Mouse (Mus musculus): Measurements from ENCODE around the gene Hdac10.

Gene Hdac10

GRCm38 (mm10) chr15:89148496-89149270 lies 20.2 kb upstream of the Hdac10 start:
- no peak for DNase-seq (ENCODE audit: low spot score)

DNA sequence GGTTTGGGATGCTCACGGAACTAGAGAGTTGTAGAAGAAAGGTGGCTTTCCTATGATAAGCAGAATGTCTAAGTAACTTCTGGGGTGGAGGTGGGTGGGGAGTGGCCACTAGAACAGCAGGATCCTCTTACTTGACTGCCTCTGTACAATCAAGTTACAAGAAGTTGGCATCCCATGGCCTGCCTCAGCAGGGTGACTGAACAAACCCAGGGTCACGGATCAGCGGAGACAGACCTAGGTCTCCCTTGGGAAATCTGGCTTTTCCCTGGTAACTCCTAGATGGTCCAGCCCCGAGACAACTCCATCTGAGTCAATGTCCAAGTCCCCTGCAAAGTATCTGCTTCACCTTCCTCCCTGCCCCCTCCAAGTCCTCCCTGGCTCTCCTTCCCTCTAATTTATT lies 19.4 kb upstream of the Hdac10 start:
- no peak for DNase-seq (ENCODE audit: low spot score)

- no peak for DNase-seq (ENCODE audit: low spot score)
Measured at GRCm38 (mm10) chr15:89147456-89147855, 19.0 kb upstream of the Hdac10 start.

- DNase-seq (ENCODE audit: low spot score): no peak
Measured at GRCm38 (mm10) chr15:89147024-89147423, 18.5 kb upstream of the Hdac10 start.

GRCm38 (mm10) chr15:89146537-89146936 lies 18.0 kb upstream of the Hdac10 start:
- DNase-seq (ENCODE audit: low spot score): no peak

DNA sequence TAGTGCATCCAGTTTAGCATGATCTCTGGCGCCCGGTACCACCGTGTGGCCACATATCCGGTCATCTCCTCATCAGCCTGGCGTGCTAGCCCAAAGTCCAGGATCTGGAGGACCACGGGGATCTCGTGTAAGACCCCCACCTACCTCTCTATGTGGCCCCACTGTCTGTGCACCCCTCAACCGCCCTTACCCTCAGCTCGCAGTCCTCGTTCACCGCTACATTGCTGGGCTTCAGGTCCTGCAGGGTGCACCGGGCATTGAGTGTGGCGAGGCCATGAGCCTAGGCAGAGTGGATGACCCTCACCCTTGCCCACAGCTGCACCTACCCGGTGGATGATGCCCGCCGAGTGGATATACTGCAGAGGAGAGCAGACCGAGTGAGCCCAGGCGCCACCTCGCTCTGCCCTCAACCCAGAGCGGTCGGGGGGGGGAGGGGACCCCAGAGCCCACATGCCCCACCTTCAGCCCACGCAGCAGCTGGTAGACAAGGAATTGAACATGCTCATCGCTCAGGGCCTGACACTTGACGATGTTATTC lies 17.4 kb upstream of the Hdac10 start:
- no peak for DNase-seq (ENCODE audit: low spot score)

GRCm38 (mm10) chr15:89144965-89145364 lies 16.5 kb upstream of the Hdac10 start:
- DNase-seq (ENCODE audit: low spot score): no peak

DNA sequence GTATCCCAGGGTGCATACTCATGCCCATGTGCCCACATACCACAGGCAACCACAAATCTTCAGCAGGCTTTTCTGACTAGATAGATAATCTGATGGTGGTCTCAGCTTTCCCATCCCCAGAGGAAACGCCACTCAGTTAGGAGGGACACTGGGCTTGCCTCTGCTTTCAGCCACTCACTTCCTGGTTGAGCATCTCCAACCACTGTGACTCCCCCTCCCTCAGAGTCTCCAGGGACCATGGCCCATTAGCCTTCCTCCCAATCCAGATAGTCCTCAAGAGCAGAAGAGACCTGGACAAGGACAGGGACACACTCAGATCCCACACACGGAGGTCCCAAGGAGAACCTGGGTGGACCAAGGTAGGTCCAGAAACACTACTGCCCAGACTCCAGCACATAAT lies 14.6 kb upstream of the Hdac10 start:
- DNase-seq (ENCODE audit: low spot score): no peak

DNA sequence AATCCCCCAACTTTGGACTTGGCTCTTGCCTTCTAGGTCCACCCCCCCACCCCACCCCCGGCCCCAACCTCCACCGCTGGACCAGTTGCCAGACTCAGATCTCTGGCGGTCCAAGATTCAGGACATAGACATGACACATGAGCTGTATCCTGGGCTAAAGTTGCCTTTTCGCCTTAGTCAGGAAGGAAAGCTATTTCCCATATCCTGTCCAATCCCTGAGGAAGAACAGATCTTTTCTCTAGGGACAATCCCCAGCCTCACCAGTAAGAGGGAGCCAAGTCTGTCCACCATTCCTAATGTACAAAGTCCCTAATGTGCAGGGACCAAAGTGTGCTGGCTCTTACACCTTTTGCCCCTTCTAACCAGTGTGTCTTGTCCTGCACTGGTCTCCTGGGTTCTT lies 13.4 kb upstream of the Hdac10 start:
- DNase-seq (ENCODE audit: low spot score): no peak

GRCm38 (mm10) chr15:89141443-89141842 lies 12.9 kb upstream of the Hdac10 start:
- DNase-seq (ENCODE audit: low spot score): no peak

DNA sequence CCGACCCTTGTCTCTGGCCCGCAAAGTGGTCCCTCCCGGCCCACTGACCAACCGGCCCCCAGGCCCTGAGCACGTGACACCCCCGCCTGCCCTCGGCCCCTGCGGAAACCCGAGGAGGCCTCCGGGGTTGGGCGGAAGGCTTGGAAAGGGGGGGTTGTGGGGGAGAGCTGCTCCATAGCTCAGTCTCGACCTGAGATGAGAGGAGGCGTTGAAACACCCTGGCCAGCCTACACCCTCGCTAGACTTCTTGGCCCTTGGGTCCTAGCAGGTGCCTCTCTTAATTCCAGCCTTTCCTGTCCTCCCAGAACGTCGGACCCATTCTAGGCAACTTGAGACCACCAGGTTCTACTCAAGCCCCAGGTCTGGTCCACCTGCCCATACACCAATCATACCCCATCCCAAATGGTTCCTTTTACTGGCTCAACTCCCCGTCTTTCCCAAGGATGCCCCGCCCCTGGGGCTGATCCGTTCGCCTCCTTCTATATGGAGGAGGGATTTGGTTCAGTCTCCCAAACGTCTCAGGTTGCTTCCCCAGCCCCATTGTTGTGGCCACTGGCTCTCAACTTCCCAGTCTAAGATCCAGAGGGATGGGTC lies 12.3 kb upstream of the Hdac10 start, which contains the start of gene Mapk12:
Gene Mapk12 (minus strand): TSS at position 45 of the 594 bp plus-strand sequence.
- no peak for DNase-seq (ENCODE audit: low spot score)

GRCm38 (mm10) chr15:89140048-89140658 lies 11.7 kb upstream of the Hdac10 start:
- DNase-seq (ENCODE audit: low spot score): no peak

DNA sequence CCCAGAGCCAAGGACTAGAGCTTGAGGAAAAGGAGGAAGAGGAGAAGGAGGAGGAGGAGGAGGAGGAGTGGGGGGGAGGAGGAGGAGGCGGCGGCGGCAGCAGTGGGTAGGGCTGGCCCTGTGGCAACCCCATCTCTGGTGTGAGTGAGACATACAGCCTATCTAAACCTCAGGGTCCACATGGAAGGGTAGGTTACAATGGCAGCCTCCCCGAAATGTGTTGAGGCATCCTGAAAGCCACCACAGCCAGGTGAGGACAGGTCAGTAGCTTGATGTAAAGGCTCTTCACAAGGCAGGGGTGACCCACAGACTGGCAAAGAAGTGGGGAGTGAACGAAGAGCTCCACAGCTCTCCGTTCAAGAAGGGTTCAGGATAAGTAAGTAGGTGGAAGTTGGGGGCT lies 10.0 kb upstream of the Hdac10 start:
- DNase-seq (ENCODE audit: low spot score): no peak

DNA sequence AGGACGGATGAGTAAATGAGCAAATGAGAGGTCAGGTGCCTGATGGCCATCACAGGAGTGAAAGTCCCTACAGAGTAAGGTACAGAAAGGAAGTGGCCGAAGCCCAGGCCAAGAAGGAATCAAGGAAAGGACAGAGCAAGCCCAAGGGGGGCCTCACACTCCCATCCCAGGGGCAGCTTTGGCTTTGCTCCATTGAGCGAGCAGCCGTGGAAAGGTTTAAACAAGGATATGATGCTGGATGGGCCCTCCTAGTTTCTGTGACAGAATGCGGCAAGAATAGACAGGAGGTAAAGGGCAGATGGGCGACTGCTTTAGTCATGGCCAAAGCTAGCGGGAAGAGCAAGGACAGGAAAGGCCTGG lies 9.5 kb upstream of the Hdac10 start:
- no peak for DNase-seq (ENCODE audit: low spot score)

- no peak for DNase-seq (ENCODE audit: low spot score)
Measured at GRCm38 (mm10) chr15:89137378-89138045, 9.0 kb upstream of the Hdac10 start.

DNA sequence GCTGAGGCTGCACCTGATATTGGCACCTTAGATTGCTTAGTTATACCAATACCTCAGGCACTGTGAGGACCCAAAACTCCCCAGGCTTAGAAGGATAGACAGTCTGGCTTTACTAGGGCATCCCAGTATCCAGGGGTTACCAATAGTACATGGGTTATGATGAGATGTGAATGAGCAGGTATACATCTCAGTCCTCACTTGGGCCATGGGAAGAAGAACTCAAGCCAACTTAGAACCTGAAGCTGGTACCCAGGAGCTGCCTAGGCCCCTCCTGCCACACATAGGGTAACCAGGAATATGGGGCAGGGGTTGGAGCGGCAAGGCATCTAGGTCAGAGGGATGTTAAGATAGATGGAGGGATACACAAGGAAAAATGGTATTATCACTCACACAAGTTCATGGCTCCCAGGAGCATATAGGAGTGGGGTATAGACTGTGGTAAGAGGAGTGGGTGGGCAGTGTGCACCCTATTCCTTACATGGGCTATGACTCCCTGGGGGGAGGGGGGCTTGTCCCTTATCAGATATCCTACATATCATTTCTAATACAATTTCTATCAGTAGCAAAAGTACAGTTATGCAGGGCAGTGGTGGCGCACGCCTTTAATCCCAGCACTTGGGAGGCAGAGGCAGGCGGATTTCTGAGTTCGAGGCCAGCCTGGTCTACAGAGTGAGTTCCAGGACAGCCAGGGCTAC lies 8.1 kb upstream of the Hdac10 start:
- no peak for DNase-seq (ENCODE audit: low spot score)

DNA sequence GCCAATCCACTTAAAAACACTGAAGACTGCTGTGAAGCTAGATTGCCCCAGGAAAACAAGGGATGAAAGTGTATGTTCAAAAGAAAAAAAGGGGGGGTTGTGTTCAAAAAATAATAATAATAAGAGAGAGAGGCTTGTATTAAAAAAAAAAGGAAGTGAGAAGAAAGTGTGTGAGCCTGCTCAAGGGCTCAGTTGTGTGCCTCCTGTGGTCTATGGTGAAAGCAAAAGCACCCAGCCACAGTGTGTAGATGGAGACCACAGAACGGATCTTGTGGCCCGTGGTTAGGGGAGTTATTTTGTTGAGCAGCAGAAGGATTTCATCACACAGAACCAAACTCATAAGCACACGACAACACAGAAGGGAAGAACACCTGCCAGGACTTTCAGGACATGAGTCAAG lies 2.8 kb upstream of the Hdac10 start:
- DNase-seq (ENCODE audit: low spot score): no peak

DNA sequence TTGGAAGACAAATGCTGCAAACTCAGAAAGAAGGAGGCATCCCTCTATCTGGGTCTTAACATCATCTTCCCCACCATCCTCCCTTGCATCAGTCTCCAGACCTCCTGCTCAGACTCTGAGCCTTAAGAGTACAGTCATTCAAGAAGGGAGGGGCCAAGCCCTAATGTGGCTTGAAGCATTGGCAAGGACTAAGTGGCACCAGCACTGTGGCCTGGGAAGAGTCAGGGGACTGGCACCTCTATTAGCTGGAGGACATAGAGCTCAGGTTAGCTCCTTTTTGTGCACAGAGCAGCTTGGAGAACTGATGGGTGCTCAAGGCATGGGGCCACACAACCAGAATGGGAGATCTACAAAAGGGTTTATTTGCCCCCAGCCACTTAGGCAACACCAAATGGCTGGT lies 1.7 kb upstream of the Hdac10 start:
- DNase-seq (ENCODE audit: low spot score): no peak

DNA sequence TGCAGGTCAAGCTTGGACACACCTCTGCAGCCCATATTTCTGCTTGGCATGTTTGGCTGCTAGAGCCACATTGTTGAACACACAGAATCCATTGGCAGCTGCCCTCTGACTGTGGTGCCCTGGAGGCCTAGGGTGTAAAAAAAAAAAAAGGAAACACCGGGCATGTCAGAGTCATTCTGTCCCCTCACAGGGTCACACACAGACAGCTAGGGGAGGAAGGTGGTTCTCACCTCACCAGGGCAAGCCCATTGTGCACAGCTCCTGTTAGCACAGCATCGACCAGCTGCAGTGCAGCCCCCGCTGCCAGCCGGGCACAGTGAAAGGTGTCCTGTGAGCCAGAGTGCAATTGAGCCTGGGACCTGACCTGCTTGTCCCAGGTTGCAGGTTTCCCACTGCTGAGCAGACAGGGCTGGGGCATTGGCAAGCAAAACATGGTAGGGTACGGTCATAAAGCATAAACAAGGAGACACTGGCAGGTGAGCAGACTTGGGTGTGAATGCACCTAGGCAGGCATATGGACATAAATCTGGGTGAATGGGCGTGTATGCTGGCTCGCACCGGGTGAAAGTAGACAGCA lies 1.0 kb downstream of the Hdac10 start:
- no peak for DNase-seq (ENCODE audit: low spot score)

DNA sequence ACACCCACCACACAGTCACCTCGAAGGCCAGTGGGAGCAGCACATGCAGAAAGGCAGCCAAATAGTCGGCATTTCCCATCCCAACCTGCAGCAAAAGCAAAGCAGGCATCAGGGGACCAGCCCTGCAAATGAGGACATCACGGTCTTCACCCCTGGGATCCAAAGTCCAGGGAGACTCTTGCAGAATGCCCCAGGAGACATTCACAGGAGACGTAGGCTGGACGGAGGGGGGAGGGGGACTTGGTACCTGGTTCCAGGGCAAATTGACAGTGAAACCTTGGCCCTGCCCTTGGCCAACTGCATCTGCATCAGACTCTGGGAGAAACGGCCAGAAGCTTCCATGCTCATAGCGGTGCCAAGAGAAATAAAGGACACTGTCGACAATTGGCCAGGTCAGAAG lies 1.9 kb downstream of the Hdac10 start:
- DNase-seq (ENCODE audit: low spot score): no peak

- no peak for DNase-seq (ENCODE audit: low spot score)
Measured at GRCm38 (mm10) chr15:89125351-89125750, 3.1 kb downstream of the Hdac10 start.

DNA sequence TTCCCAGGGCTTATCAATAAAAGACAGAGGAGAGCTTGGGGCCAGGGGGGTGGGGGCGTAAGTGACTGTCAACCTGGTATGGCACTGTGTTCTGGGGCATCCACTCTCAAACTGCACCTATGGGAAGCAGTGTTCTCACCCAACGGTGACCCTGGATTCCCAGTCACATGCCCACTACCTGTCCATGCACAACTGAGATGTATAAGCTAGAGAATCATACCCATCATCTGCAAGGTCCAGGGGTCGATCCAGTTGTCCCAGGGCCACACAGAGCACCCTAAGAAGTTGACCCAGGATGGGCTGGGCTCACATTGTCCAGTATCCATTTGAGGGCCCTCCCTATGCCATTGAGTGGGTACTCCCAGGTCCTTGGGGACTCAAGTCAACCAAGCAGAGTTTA lies 4.2 kb downstream of the Hdac10 start:
- DNase-seq (ENCODE audit: low spot score): no peak

Measured in ovary, adult 18-20 months (tissue).